Mouse (Mus musculus) kidney, adult 11 months (tissue): ENCODE measurements around the gene Alpi.

Experiments
- DNase-seq: peaks from one replicate; pipeline ENCODE4 v3.0.0; 2022

Alpi gene

GRCm38 (mm10) chr1:87059042-87059665 lies 42.3 kb downstream of the Alpi start:
- DNase-seq = no peak

- DNase-seq = no peak
Measured at GRCm38 (mm10) chr1:87057075-87057474, 44.3 kb downstream of the Alpi start.

GRCm38 (mm10) chr1:87051369-87051768 lies 50.0 kb downstream of the Alpi start:
- DNase-seq = no peak

- no peak for DNase-seq
Measured at GRCm38 (mm10) chr1:87050700-87051099, 50.7 kb downstream of the Alpi start.

GRCm38 (mm10) chr1:87050072-87050471 lies 51.3 kb downstream of the Alpi start:
- no peak for DNase-seq
